Mouse (Mus musculus): Measurements from ENCODE around the gene Rap2c.
A peak's percentile ranks its signal among the peaks of the same experiment; 100 is the strongest.

Gene Rap2c

DNA sequence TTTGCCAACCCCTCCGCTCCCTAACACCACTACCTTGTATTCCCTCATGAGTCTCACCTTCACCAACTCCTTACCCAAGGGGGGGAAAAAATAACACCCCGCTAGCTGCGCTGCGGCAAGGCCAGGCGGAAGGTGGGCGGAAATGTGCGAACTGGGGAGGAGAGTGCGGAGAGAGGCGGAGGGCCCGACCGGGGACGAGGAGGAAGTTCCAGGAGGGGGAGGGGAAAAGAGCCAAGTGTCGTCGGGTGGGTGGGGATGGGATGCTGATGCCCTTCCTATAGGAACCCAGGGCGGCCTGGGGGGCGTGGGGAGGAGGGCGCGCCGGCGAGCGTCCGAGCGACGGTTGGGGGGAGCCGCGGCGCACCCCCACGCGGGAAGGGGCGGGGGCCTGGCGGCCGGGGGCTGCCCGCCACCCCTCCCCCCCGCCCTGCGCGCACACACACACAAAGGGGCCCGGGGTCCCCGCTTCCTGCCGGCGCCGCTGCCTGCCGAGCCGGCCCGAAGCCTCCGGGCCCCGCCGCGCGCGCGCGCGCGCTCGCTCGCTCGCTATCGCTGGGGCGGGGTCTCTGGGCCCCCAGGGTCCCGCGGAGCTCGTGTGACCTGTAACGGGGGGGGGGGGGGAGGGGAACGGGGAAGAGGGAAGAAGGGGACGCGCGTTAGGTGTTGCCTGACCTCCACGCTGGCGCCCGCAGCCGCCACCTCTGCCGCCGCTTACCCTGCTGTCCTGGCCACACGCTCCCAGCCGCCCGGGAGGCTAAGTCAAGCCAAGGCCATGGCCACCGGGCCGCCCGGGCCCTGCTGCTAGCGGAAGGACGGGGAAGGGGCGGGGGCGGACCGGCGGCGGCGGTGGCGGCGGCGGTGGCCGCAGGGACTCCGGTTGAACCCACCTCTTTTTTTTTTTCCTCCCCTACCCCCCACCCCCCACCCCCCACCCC lies at the start of gene Rap2c:
Gene Rap2c, minus strand, starts transcription at position 168 of the 935 bp plus-strand sequence.
- peak; percentile 68 for DNase-seq (ENCODE audit: low spot score)

- peak; percentile 68 for DNase-seq (ENCODE audit: low spot score)
These were observed 48.9 kb upstream of the Rap2c start for GRCm38 (mm10) chrX:51066539-51067286.

- DNase-seq (ENCODE audit: low spot score) = peak; percentile 46
These were observed 48.0 kb upstream of the Rap2c start for GRCm38 (mm10) chrX:51065773-51066172.

- DNase-seq (ENCODE audit: low spot score) = no peak
These were observed 47.4 kb upstream of the Rap2c start for GRCm38 (mm10) chrX:51065158-51065664.

GRCm38 (mm10) chrX:51060220-51060619 lies 42.4 kb upstream of the Rap2c start:
- DNase-seq (ENCODE audit: low spot score) = no peak

- DNase-seq (ENCODE audit: low spot score) = no peak
These were observed 40.9 kb upstream of the Rap2c start for GRCm38 (mm10) chrX:51058741-51059140.

DNA sequence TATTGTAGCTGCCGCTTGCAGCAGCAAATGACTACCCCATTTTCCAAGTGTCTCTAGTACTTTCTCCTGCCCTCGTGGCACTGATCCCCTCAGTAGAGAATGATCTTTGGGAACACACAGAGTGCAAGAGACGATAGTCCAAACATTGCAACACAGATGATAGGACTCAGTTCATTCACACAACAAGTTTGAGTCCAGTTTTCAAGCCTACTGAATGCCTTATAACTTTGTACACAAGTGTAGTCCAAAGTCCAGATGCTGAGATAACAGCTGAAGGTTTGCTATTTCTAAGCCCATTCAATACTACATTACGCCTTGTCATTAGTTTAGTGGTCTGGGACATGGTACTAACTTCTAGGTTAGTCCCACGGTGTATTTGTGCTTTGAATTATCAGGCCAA lies 40.5 kb upstream of the Rap2c start:
- DNase-seq (ENCODE audit: low spot score) = no peak

DNA sequence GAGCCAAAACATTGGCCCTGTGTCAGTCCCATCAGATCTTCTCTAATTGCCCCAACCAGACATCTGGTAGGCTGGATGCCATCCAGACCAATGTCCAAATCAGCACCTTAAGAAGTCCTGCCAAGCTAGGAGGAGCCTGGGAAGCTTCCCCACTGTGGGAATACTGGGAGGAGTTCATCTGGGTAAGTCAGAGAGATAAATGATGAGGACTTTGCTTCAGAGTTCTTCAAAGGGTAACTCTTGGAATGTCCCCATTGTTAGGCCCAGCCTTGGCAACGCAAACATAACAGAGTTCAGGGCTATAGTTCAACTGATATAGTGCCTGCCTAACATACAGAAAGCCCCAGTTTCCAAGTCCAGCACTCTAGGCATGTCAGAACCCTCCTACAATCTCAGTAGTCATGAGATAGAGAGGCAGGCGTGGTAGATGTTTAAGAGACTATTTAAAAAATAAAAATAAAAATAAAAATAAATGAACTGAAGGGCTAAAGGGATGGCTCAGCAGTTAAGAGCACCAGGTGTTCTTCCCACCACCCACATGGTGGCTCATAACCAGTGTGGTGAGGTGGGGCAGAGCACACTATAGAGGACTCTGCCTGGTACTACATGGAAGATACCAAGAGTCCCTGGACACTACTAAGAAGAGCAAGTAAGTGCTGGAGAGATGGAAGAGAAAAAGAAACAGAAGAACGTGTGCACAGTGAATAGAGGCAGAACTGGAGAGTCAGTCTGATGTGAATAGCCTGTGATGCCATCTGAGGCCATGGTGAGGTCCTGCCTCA lies 34.1 kb upstream of the Rap2c start:
- DNase-seq (ENCODE audit: low spot score) = no peak

DNA sequence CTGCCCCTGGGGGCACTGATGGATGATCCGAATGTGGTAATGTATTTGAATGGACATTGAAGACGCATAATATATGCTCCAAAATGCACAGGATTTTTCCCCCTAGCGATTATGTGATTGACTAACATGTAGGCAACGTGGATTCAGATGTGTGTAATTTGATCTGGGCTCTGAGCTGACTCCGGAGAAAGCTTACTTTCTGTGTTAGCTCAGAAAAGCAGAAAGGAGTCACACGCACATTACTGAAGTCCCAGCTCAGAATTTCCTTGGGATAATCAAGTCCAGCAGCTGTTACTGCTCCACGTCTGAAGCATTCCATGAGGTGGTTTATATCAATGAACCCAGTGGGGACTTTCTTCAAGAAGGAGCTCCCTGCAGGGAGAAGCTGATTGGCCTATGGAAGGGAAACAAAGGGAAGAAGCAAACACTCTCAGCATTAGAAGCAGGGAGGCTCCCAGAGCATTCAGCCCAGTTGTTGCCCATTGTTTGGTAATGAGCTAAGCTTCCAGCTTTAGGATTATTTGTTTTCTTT lies 17.9 kb upstream of the Rap2c start:
- DNase-seq (ENCODE audit: low spot score) = no peak

DNA sequence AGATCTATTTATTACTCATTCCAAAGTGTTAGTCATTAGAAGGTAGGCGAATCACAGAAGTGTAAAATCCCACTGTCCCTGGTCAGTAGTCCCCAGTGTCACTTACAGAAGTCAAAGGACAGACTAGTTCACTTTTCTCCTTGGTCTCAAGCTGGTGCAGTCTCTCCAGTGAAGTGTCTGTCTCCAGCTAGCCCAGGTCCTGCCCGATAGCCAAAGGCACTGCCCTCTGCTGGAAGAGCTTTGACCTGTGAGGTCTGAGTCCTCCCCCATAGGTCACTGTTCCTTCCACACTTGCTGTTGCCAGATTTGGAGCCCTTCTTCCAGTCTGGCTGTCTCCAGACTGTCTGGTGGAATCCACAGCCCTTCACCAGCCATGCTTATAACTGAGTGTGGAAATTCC lies 2.1 kb upstream of the Rap2c start:
- peak; percentile 57 for DNase-seq (ENCODE audit: low spot score)

DNA sequence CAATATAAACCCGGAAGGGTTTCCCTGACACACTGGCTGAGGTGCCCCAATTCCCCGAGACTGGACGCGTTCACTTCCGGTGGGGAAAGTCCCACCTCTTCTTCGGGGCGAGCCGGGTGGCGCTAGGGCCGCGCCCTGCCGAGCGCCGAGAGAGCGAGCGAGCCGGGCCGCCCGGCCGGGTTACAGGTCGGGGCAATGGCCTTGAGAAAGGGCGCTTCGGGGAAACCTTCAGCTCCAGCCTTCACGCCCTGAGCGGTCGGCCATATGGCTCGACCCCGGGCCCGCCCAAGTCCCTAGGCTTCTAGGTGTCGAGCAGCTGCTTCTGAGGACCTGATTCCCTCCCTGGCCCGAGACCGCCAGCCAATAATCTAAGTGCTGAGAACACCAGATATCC lies 965 bp upstream of the Rap2c start:
- peak; percentile 77 for DNase-seq (ENCODE audit: low spot score)

DNA sequence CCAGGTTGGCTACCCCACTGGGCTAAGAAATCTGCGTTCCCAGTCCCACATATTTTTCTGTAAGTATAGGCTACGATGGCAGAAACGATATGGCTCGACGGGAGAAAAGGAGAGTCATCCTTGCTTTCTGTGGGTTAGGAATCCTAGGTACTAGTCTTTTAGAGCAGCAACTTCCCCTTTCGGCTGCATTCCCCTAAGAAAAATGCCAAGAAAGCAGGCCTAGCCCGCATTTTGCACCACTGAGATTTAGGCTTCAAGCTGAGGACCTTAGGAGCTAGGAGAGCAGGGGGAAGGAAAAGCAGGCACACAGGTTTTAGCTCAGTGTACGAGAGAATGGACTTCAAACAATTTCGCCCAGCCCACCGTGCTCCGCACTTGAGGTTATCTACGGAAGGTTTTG lies 892 bp downstream of the Rap2c start:
- no peak for DNase-seq (ENCODE audit: low spot score)

DNA sequence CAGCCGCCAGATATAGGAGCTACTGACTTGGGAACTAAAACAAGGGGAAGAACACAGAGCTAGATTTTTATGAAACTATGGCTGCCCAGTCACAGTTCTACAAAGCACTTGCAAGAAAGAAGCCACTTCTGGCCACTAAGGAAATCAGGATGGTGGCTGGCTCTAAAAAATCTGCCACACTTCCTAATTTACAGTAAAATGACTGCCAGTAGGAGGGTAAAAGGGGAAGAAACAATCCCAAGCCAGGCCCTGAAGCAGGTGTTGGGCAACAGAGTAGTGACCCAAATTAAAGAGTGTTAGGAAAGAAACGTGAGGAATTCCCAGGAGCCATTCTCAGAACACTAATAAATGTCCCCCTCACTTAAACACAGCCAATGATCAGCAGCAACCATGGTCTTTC lies 5.5 kb downstream of the Rap2c start:
- no peak for DNase-seq (ENCODE audit: low spot score)

DNA sequence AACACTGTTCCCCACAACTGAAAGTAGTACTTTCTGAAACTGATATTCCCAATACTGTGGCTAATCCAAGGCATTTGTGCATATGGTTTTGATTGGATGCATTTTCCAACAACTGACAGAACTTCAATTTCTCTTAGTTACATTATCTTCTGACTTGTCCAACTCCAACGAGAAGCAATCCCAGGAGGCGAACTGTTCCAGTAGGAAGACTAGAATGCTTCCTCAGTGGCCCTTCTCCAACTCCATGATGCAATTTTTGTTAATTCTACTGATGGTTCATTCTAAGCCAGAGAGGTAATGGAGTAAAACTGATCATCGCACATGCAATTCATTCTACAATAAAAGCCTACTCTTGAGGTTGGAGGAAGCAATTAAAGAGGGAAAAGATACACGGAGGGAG lies 7.5 kb downstream of the Rap2c start:
- DNase-seq (ENCODE audit: low spot score) = no peak

GRCm38 (mm10) chrX:51000791-51001190 lies 17.0 kb downstream of the Rap2c start:
- no peak for DNase-seq (ENCODE audit: low spot score)

DNA sequence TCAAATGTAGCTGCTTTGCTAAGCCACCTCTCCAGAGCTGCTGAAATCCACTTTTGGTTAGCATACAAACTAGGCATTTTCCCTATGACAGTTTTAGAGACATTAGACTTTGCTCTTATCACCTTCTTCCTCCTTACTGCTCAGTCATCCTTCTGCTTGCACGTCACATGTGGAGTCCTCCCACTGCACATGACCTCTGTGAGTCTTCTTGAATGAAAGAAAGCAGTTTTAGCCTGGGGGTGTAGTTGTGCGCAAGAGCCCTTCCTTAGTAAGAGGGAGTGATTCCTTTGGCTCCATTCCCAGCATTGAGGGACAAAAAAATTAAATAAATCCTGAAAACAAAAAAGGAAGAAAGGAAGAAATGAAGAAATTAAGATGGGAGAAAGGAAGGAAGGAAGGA lies 22.5 kb downstream of the Rap2c start:
- no peak for DNase-seq (ENCODE audit: low spot score)

GRCm38 (mm10) chrX:50991324-50991723 lies 26.5 kb downstream of the Rap2c start:
- DNase-seq (ENCODE audit: low spot score) = no peak

GRCm38 (mm10) chrX:50989940-50990339 lies 27.9 kb downstream of the Rap2c start:
- DNase-seq (ENCODE audit: low spot score) = no peak

DNA sequence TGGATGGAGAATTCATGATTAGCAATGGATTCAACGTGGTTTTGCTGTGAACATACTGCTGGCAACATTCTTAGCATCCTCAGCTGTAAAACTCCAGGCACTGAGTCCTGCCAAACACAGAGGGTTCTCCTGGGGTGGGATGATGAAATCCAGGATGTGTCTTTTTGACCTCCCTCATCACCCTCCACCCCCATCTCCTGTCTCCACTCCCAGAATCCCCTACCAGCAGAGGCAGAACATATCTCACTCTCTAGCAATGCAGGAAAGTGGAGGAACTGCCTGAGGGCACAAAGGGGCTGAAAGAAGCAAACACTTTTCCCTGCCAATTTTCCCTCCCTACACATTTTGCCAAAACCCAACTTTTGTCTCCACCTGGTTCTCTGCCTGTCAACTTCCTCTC lies 29.2 kb downstream of the Rap2c start:
- no peak for DNase-seq (ENCODE audit: low spot score)

DNA sequence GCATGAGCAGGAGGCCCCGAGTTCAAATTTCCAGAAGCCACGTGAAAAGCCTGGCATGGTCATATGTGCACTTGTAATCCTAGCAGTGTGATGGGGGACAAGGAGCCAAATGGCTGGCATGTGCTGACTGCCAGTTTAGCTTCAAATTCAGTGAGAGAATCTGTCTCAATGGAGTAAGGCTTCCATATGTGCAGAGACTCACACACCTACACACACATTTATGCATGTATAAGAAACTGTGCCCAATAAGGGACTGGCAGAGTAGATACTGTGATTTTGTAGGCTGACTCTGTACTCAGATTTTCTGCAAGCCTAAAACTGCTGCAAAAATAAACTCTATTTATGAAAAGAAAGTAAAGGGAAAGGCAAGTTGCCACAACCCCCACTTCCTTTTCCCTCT lies 39.4 kb downstream of the Rap2c start:
- DNase-seq (ENCODE audit: low spot score) = no peak

GRCm38 (mm10) chrX:50972145-50972544 lies 45.7 kb downstream of the Rap2c start:
- DNase-seq (ENCODE audit: low spot score) = no peak

- DNase-seq (ENCODE audit: low spot score) = no peak
These were observed 47.9 kb downstream of the Rap2c start for GRCm38 (mm10) chrX:50969907-50970306.

Data from lung, postnatal 25 days (tissue).